Mouse (Mus musculus) liver, embryonic 13.5 days (tissue): ENCODE measurements around the gene Ube2v1. TPM values are rescaled to one million over a fixed set of nuclear protein-coding genes. Genes with fewer than 3 reads are reported as not detected.

ENCODE experiments used
- microRNA-seq: library from miRNA; unstranded; fragments of <30 nt; microRNA quantifications from one replicate; pipeline ENCODE4, GENCODE M21; 2016
- polyA plus RNA-seq: library from polyadenylated mRNA; unstranded; fragments of >200 nt; fragmentation: Nextera tagmentation; extraction: Ambion mirVana; gene quantifications from 2 replicates; pipeline ENCODE4 v1.2.1, GENCODE M21; 2015

Ube2v1 gene
- polyA plus RNA-seq, 1 experiment from 2014 or later = 205 TPM

Small RNA genes within 50 kb of the gene (microRNA-seq; reads per million reads assigned to microRNA genes)
- not detected for gene Gm22355

Other genes with a start within 250 kb of the Ube2v1 start
- 12.0 and 13.4 TPM in 2 replicates for gene Slc9a8, start 210.4 kb downstream of the Ube2v1 start, polyA plus RNA-seq
- gene Rnf114, start 139.4 kb downstream of the Ube2v1 start, polyA plus RNA-seq = 32.5 and 33.2 TPM in 2 replicates
- gene Spata2, start 139.2 kb downstream of the Ube2v1 start, polyA plus RNA-seq = 7.0 and 9.4 TPM in 2 replicates
- 1.8 and 2.5 TPM in 2 replicates for gene Snai1, start 93.9 kb downstream of the Ube2v1 start, polyA plus RNA-seq
- 2.9 TPM in 1 of 2 replicates, not detected in the other for gene Gm20431, start 29.4 kb upstream of the Ube2v1 start, polyA plus RNA-seq
- gene Cebpb, start 56.8 kb upstream of the Ube2v1 start, polyA plus RNA-seq = 6.3 and 7.4 TPM in 2 replicates
- 16.1 and 17.1 TPM in 2 replicates for gene Tmem189, start 57.7 kb upstream of the Ube2v1 start, polyA plus RNA-seq